Comparison of ENCODE assay signal across 12 mouse cellular contexts in the genomic region with DNA sequence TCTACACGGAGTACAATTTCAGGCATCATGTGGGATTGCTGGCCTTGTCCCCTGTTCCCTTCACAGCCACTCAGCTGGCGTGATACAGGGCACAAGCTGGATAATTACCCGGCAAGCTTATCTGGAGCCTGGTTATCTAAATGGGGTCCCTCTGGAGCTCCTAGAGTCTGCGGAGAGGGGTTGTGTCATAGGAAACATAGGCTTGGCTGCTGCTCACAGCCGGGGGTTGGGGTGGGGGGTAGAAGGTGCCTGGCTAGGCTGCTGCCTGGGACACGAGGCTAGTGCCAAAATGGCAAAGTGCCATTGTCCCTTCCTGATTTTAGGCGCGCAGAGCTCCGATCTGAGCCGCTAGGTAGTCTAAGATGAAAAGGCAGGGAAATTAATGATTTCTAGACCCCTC.
DNase-seq lines count a peak whose midpoint lies in the region; TF ChIP-seq lines count a peak whose summit lies in the region.
"Had no signal": no experiment of that assay in that cellular context is flagged by ENCODE, and none has a peak within 500 bp of the region (broad histone marks: within the 10 kb centered on the region; RNA-seq: fewer than 3 reads in every experiment).

No protein-coding gene starts in this region.

- TF ChIP-seq CTCF in testis, adult 2 months (IDR thresholded peaks at IDR 0.05; ENCODE audit: control insufficient read depth, insufficient read depth, insufficient replicate concordance, low read depth, low read length) = no peak

- peak; percentile 28 to 47 for DNase-seq in cerebellum, postnatal 10 days
- no peak for DNase-seq in cerebellum, adult 9-11 months
- no peak for DNase-seq in testis, postnatal 10 days (ENCODE audit: low spot score)
- DNase-seq in limb, embryonic 10.5 days (ENCODE audit: low spot score) = no peak
- peak; percentile 25 for DNase-seq in yolk sac, embryonic 10.5 days (ENCODE audit: low spot score)
- no peak for DNase-seq in right cerebral cortex, postnatal 25 days
- no peak for DNase-seq in natural killer cell, adult 2 months (ENCODE audit: low spot score in 2 of 2)
- DNase-seq: cerebellum, adult 8-10 months; kidney, adult 8-10 months had no signal

- no peaks in the 10 kb centered on the region for H3K36me3 ChIP-seq in testis, adult 2 months (ENCODE audit: control insufficient read depth, insufficient read depth, low read length)
- no peaks in the 10 kb centered on the region for H3K36me3 ChIP-seq in limb, embryonic 10.5 days
- H3K36me3 ChIP-seq: limb, embryonic 13.5 days had no signal

- no peak for TF ChIP-seq POLR2A in testis, adult 2 months (IDR thresholded peaks at IDR 0.05; ENCODE audit: control insufficient read depth, low read depth, low read length)

- peak overlapping the region; percentile 95 for H3K4me3 ChIP-seq in testis, adult 2 months (ENCODE audit: control insufficient read depth, low read depth, low read length)
- no peak overlapping the region for H3K4me3 ChIP-seq in limb, embryonic 10.5 days
- H3K4me3 ChIP-seq: limb, embryonic 13.5 days; myocyte had no signal

- no peaks in the 10 kb centered on the region for H3K27me3 ChIP-seq in testis, adult 2 months (ENCODE audit: control insufficient read depth, insufficient read depth, low read length)
- no peaks in the 10 kb centered on the region for H3K27me3 ChIP-seq in limb, embryonic 10.5 days (ENCODE audit: low read depth, poor library complexity, severe bottlenecking)
- H3K27me3 ChIP-seq: limb, embryonic 13.5 days had no signal

- 82% methylated on average over 10 of the region's 10 CpGs for WGBS in limb, embryonic 10.5 days

- peaks cover 9% of the 10 kb centered on the region for H3K4me1 ChIP-seq in testis, adult 2 months (ENCODE audit: control insufficient read depth, insufficient read depth, low read length)
- peaks cover 26% of the 10 kb centered on the region for H3K4me1 ChIP-seq in limb, embryonic 10.5 days

- H3K9me3 ChIP-seq in limb, embryonic 10.5 days (replicated peaks) = no peaks in the 10 kb centered on the region
- H3K9me3 ChIP-seq: limb, embryonic 13.5 days had no signal

- H3K27ac ChIP-seq in testis, adult 2 months (ENCODE audit: control insufficient read depth, insufficient read depth, low read depth, low read length) = peak overlapping the region; percentile 86
- H3K27ac ChIP-seq in limb, embryonic 10.5 days = peak overlapping the region; percentile 62
- H3K27ac ChIP-seq: limb, embryonic 13.5 days had no signal

Comparison
In these comparisons a context has a peak if more than half of its experiments do, and no peak if none do; other contexts are left out.
1. DNase-seq: peak in cerebellum, postnatal 10 days (2 of 2) and yolk sac, embryonic 10.5 days (single experiment); none in cerebellum, adult 9-11 months (single experiment), testis, postnatal 10 days (single experiment), limb, embryonic 10.5 days (single experiment), right cerebral cortex, postnatal 25 days (single experiment) and natural killer cell, adult 2 months (0 of 2).